Mouse (Mus musculus) forebrain, embryonic 14.5 days (tissue): ENCODE results near the gene Zcchc10. TPM values are rescaled to one million over a fixed set of nuclear protein-coding genes. Genes with fewer than 3 reads are reported as not detected.

Source experiments
- ATAC-seq: fragments of 200-750 bp; cut with Nextera tagmentation; 2 replicates; pipeline ENCODE4 v1.8.0; 2017; ENCODE audit warnings: mild to moderate bottlenecking, moderate library complexity
- DNase-seq: peaks from one replicate; pipeline ENCODE4 v3.0.0-alpha.2; 2015; ENCODE audit warnings: low spot score
- H3K27ac ChIP-seq: fragments of 300-500 bp; sonication (generic); 2 replicates; pipeline ENCODE4 v1.5.1; 2014; ENCODE audit warnings: low read depth, mild to moderate bottlenecking, control low read depth, low read length, moderate library complexity
- H3K27me3 ChIP-seq: fragments of 300-500 bp; sonication (generic); replicated peaks from 2 replicates; pipeline ENCODE4 v1.6.1; 2014; ENCODE audit warnings: low read length, control low read depth, mixed read lengths; ENCODE audit not compliant: control insufficient read depth, insufficient read depth
- H3K36me3 ChIP-seq: fragments of 300-500 bp; sonication (generic); 2 replicates; pipeline ENCODE4 v1.6.1; 2014; ENCODE audit warnings: low read length, control low read depth; ENCODE audit not compliant: control insufficient read depth, insufficient read depth
- H3K4me1 ChIP-seq: fragments of 300-500 bp; sonication (generic); 2 replicates; pipeline ENCODE4 v1.6.1; 2014; ENCODE audit warnings: antibody characterized with exemption, low read length, control low read depth; ENCODE audit not compliant: control insufficient read depth, insufficient read depth
- H3K4me2 ChIP-seq: fragments of 300-500 bp; sonication (generic); 2 replicates; pipeline ENCODE4 v1.6.1; 2014; ENCODE audit warnings: mild to moderate bottlenecking, control low read depth, low read length
- H3K4me3 ChIP-seq: fragments of 300-500 bp; sonication (generic); 2 replicates; pipeline ENCODE4 v1.5.1; 2014; ENCODE audit warnings: low read depth, low read length, control low read depth
- H3K9ac ChIP-seq: fragments of 300-500 bp; sonication (generic); 2 replicates; pipeline ENCODE4 v1.6.1; 2014; ENCODE audit warnings: mild to moderate bottlenecking, low read length, control low read depth, moderate library complexity
- H3K9me3 ChIP-seq: fragments of 300-500 bp; sonication (generic); replicated peaks from 2 replicates; pipeline ENCODE4 v1.6.1; 2016; ENCODE audit warnings: low read length, control low read depth, mixed read lengths; ENCODE audit not compliant: control insufficient read depth
- WGBS: fragments of 180-500 bp; shearing (Covaris S2); extraction: QIAGEN DNeasy Blood & Tissue Kit; methylation state at CpG from one replicate; pipeline ENCODE4 v1.1.7; 2014; 5-methylcytosine and 5-hydroxymethylcytosine counted together
- polyA plus RNA-seq: library from polyadenylated mRNA; unstranded; fragments of >200 nt; fragmentation: Nextera tagmentation; extraction: Ambion mirVana; gene quantifications from 2 replicates; pipeline ENCODE4 v1.2.1, GENCODE M21; 2014

Gene Zcchc10
- polyA plus RNA-seq, 1 experiment from 2014 or later, result 16.0 TPM

- Histone ChIP-seq H3K27ac (peak overlapping the region; percentile 93), H3K4me2 (peak overlapping the region; percentile 82), H3K4me3 (peak overlapping the region; percentile 99), H3K4me1 (peaks cover 25% of the 10 kb centered on the region), H3K9ac (peak overlapping the region; percentile 97), H3K9me3 (no peaks in the 10 kb centered on the region), H3K36me3 (peaks cover 8% of the 10 kb centered on the region; the same call in 1 of the 2 replicates), H3K27me3 (no peaks in the 10 kb centered on the region)
- ATAC-seq (peak; percentile 76), DNase-seq (peak; percentile 46)
- WGBS, result under 1% methylated on average over 76 of the region's 80 CpGs
These were observed 24.7 kb upstream of the Zcchc10 start for GRCm38 (mm10) chr11:53299551-53300329.

GRCm38 (mm10) chr11:53300330-53301166 lies 23.9 kb upstream of the Zcchc10 start, which contains the start of gene Hspa4:
Gene Hspa4, minus strand, starts transcription at chr11:53300457.
- H3K4me2 ChIP-seq, result peak within 1 kb of the TSS; percentile 82
- H3K36me3 ChIP-seq, result peaks cover 8% of the 10 kb centered on the region; the same call in 1 of the 2 replicates
- ATAC-seq, result peak; percentile 98
- H3K27ac ChIP-seq, result peak within 1 kb of the TSS; percentile 93
- H3K4me3 ChIP-seq, result peak within 1 kb of the TSS; percentile 99
- no peaks in the 10 kb centered on the region for H3K9me3 ChIP-seq
- under 1% methylated on average over 58 of the region's 58 CpGs for WGBS
- H3K27me3 ChIP-seq, result no peaks in the 10 kb centered on the region
- peak; percentile 100 for DNase-seq
- H3K4me1 ChIP-seq, result peaks cover 22% of the 10 kb centered on the region
- H3K9ac ChIP-seq, result peak within 1 kb of the TSS; percentile 97

- no peaks in the 10 kb centered on the region for H3K9me3 ChIP-seq
- H3K27ac ChIP-seq, result peak overlapping the region; percentile 93
- H3K27me3 ChIP-seq, result no peaks in the 10 kb centered on the region
- peak overlapping the region; percentile 97 for H3K9ac ChIP-seq
- peaks cover 8% of the 10 kb centered on the region; the same call in 1 of the 2 replicates for H3K36me3 ChIP-seq
- peak overlapping the region; percentile 99 for H3K4me3 ChIP-seq
- peaks cover 22% of the 10 kb centered on the region for H3K4me1 ChIP-seq
- 49% methylated on average over 9 of the region's 9 CpGs for WGBS
- no peak for DNase-seq
- peak overlapping the region; percentile 64 for H3K4me2 ChIP-seq
- no peak for ATAC-seq
These were observed 23.3 kb upstream of the Zcchc10 start for GRCm38 (mm10) chr11:53301167-53301515.

- ATAC-seq, result no peak
- H3K4me2 ChIP-seq, result no peak overlapping the region
- 85% methylated on average over 14 of the region's 14 CpGs for WGBS
- no peak overlapping the region for H3K27ac ChIP-seq
- no peaks in the 10 kb centered on the region for H3K27me3 ChIP-seq
- H3K9me3 ChIP-seq, result no peaks in the 10 kb centered on the region
- DNase-seq, result no peak
- H3K4me3 ChIP-seq, result no peak overlapping the region
- peaks cover under 1% of the 10 kb centered on the region for H3K4me1 ChIP-seq
- no peak overlapping the region for H3K9ac ChIP-seq
- no peaks in the 10 kb centered on the region for H3K36me3 ChIP-seq
These were observed 20.2 kb upstream of the Zcchc10 start for GRCm38 (mm10) chr11:53304044-53304840.

GRCm38 (mm10) chr11:53306965-53307364 lies 17.5 kb upstream of the Zcchc10 start:
- ATAC-seq, result no peak
- 88% methylated on average over 2 of the region's 2 CpGs for WGBS

GRCm38 (mm10) chr11:53307558-53308065 lies 16.9 kb upstream of the Zcchc10 start:
- Histone ChIP-seq H3K27ac (no peak overlapping the region), H3K27me3 (no peaks in the 10 kb centered on the region), H3K4me3 (no peak overlapping the region), H3K9ac (no peak overlapping the region), H3K9me3 (no peaks in the 10 kb centered on the region), H3K4me1 (no peaks in the 10 kb centered on the region), H3K36me3 (no peaks in the 10 kb centered on the region), H3K4me2 (no peak overlapping the region)
- 71% methylated on average over 10 of the region's 10 CpGs for WGBS
- DNase-seq (no peak), ATAC-seq (no peak)

More at GRCm38 (mm10) chr11:53306965-53307364, 17.5 kb upstream of the Zcchc10 start:
- H3K4me3 ChIP-seq, result no peak overlapping the region
- no peak for DNase-seq
- no peak overlapping the region for H3K4me2 ChIP-seq
- no peak overlapping the region for H3K9ac ChIP-seq
- no peaks in the 10 kb centered on the region for H3K27me3 ChIP-seq
- H3K4me1 ChIP-seq, result no peaks in the 10 kb centered on the region
- H3K36me3 ChIP-seq, result no peaks in the 10 kb centered on the region
- no peaks in the 10 kb centered on the region for H3K9me3 ChIP-seq
- H3K27ac ChIP-seq, result no peak overlapping the region

GRCm38 (mm10) chr11:53308251-53308864 lies 16.1 kb upstream of the Zcchc10 start:
- DNase-seq (no peak), ATAC-seq (no peak)
- Histone ChIP-seq H3K4me3 (no peak overlapping the region), H3K27ac (no peak overlapping the region), H3K36me3 (no peaks in the 10 kb centered on the region), H3K9me3 (no peaks in the 10 kb centered on the region), H3K4me2 (no peak overlapping the region), H3K9ac (no peak overlapping the region), H3K4me1 (no peaks in the 10 kb centered on the region), H3K27me3 (no peaks in the 10 kb centered on the region)

GRCm38 (mm10) chr11:53308884-53309310 lies 15.6 kb upstream of the Zcchc10 start:
- Histone ChIP-seq H3K9ac (no peak overlapping the region), H3K36me3 (no peaks in the 10 kb centered on the region), H3K27ac (no peak overlapping the region), H3K27me3 (no peaks in the 10 kb centered on the region), H3K4me3 (no peak overlapping the region), H3K4me1 (no peaks in the 10 kb centered on the region), H3K9me3 (no peaks in the 10 kb centered on the region), H3K4me2 (no peak overlapping the region)
- ATAC-seq (no peak), DNase-seq (no peak)
- 77% methylated on average over 2 of the region's 2 CpGs for WGBS
